Mouse (Mus musculus) bone marrow, adult 2 months (tissue): ENCODE data around the gene Olfr1340.

Experiments
- CTCF ChIP-seq: fragments of 200-500 bp; IDR thresholded peaks from 2 replicates; pipeline ENCODE4 v1.5.1; 2011; ENCODE audit warnings: low read length, control low read depth; ENCODE audit not compliant: control insufficient read depth, insufficient read depth
- POLR2A ChIP-seq: fragments of 200-500 bp; IDR thresholded peaks from 2 replicates; pipeline ENCODE4 v1.6.1; 2011; ENCODE audit warnings: low read depth, mild to moderate bottlenecking, control low read depth, low read length, borderline replicate concordance; ENCODE audit not compliant: control insufficient read depth

- TF ChIP-seq POLR2A (no peak), CTCF (no peak)
These were observed 2.0 kb downstream of the Olfr1340 start for GRCm38 (mm10) chr4:118721742-118722483.
